Mouse (Mus musculus) activated CD4-positive, CD25-positive, alpha-beta regulatory T cell (primary cell): ENCODE data around the gene Mrrf. TPM values are rescaled to one million over a fixed set of nuclear protein-coding genes. Genes with fewer than 3 reads are reported as not detected.

Experiments
- polyA plus RNA-seq, 2 experiments: library from polyadenylated mRNA; unstranded; fragments of 100-300 nt; shearing (Covaris generic); gene quantifications; one replicate each; pipeline ENCODE4 v1.2.1; 2017

Mrrf gene
- polyA plus RNA-seq, result 10 to 100 TPM; 11.8 to 21.3 TPM

GRCm38 (mm10) chr2:36136300-36136941 is at the start of gene Mrrf, which contains the start of gene Rbm18:
Gene Mrrf, plus strand, starts transcription at chr2:36136389.
Gene Rbm18, minus strand, starts transcription at chr2:36136773.

GRCm38 (mm10) chr2:36104956-36105741 is 31.0 kb upstream of the Mrrf start, which contains the start of gene Lhx6:
Gene Lhx6, minus strand, starts transcription at chr2:36105408.

GRCm38 (mm10) chr2:36230366-36230765 is 94.2 kb downstream of the Mrrf start, which contains the start of gene Ptgs1:
Gene Ptgs1, plus strand, starts transcription at chr2:36230426.

Other genes with a start within 250 kb of the Mrrf start
- gene Ttll11, start 156.5 kb upstream of the Mrrf start, polyA plus RNA-seq, result 1 to 10 TPM in 1 of 2 experiments, under 1 TPM in 1; 0.30 to 2.0 TPM
- gene Ndufa8, start 87.0 kb upstream of the Mrrf start, polyA plus RNA-seq, result 100 to 1,000 TPM; 170 to 174 TPM
- gene Morn5, start 86.9 kb upstream of the Mrrf start, polyA plus RNA-seq, result not detected
- gene Lhx6, start 31.0 kb upstream of the Mrrf start, polyA plus RNA-seq, result not detected
- gene Rbm18, start 384 bp downstream of the Mrrf start, polyA plus RNA-seq, result 10 to 100 TPM; 50.6 to 64.6 TPM
- 1 to 10 TPM; 2.2 to 2.3 TPM for gene Ptgs1, start 94.0 kb downstream of the Mrrf start, polyA plus RNA-seq
- gene Olfr338, start 237.1 kb downstream of the Mrrf start, polyA plus RNA-seq, result under 1 TPM; 0.05 to 0.14 TPM